Mouse (Mus musculus) layer of hippocampus, adult 18-20 months (tissue): Measurements from ENCODE around the gene 2700081O15Rik. TPM values are rescaled to one million over a fixed set of nuclear protein-coding genes. Genes with fewer than 3 reads are reported as not detected.
A peak's percentile ranks its signal among the peaks of the same experiment; 100 is the strongest.
"Not testable (repeated sequence)": the region's sequence is repeated elsewhere in the genome, so short reads cannot be mapped to it uniquely, and the experiment has no call there.

Experiments used
- DNase-seq, 2 experiments: peaks; one replicate each; pipeline ENCODE4 v3.0.0; 2022; ENCODE audit warnings: low spot score in 2 of 2
- long read RNA-seq: library from polyadenylated mRNA; stranded (forward); transcript quantifications from one replicate; pipeline ENCODE4 v2.0.0, GENCODE M21; 2021
- total RNA-seq, 2 experiments: library from RNA; stranded (reverse); gene quantifications; 2 replicates each; pipeline ENCODE4 v1.2.3; 2021

2700081O15Rik gene
- 10 to 100 TPM; 43.8 to 44.2 TPM for total RNA-seq
- long read RNA-seq, full-length matches to known transcripts: 25 of 56 reads
- long read RNA-seq, partial matches to known transcripts: 5 of 56 reads
- long read RNA-seq, other reads (novel, unspliced or antisense): 26 of 56 reads

- DNase-seq: peak; percentile 48 to 72
Measured at GRCm38 (mm10) chr19:7416834-7417735, at the start of gene 2700081O15Rik. Gene 2700081O15Rik (plus strand): TSS chr19:7417625.

GRCm38 (mm10) chr19:7369469-7369868 is 48.0 kb upstream of the 2700081O15Rik start:
- DNase-seq: not testable (repeated sequence)

- no peak for DNase-seq
Measured at GRCm38 (mm10) chr19:7374491-7374890, 42.9 kb upstream of the 2700081O15Rik start.

GRCm38 (mm10) chr19:7377639-7378038 is 39.8 kb upstream of the 2700081O15Rik start:
- DNase-seq: no peak

- DNase-seq: peak in 1 of 2 experiments; percentile 12
Measured at GRCm38 (mm10) chr19:7381906-7382247, 35.5 kb upstream of the 2700081O15Rik start.

GRCm38 (mm10) chr19:7382248-7382902 is 35.0 kb upstream of the 2700081O15Rik start:
- peak; percentile 10 to 55 for DNase-seq

GRCm38 (mm10) chr19:7382903-7383865 is 34.2 kb upstream of the 2700081O15Rik start, which contains the start of gene Spindoc:
Gene Spindoc (minus strand): TSS chr19:7382994.
- peak; percentile 97 to 99 for DNase-seq

- DNase-seq: no peak
Measured at GRCm38 (mm10) chr19:7386042-7386441, 31.4 kb upstream of the 2700081O15Rik start.

- no peak for DNase-seq
Measured at GRCm38 (mm10) chr19:7388488-7388887, 28.9 kb upstream of the 2700081O15Rik start.

- not testable (repeated sequence) for DNase-seq
Measured at GRCm38 (mm10) chr19:7396867-7397826, 20.3 kb upstream of the 2700081O15Rik start.

GRCm38 (mm10) chr19:7398898-7399297 is 18.5 kb upstream of the 2700081O15Rik start:
- DNase-seq: not testable (repeated sequence)

GRCm38 (mm10) chr19:7400635-7401034 is 16.8 kb upstream of the 2700081O15Rik start:
- no peak for DNase-seq

- DNase-seq: no peak
Measured at GRCm38 (mm10) chr19:7404623-7405229, 12.7 kb upstream of the 2700081O15Rik start.

GRCm38 (mm10) chr19:7412361-7412760 is 5.1 kb upstream of the 2700081O15Rik start:
- DNase-seq: no peak

GRCm38 (mm10) chr19:7415916-7416833 is 1.2 kb upstream of the 2700081O15Rik start:
- DNase-seq: no peak

GRCm38 (mm10) chr19:7417911-7418849 is 755 bp downstream of the 2700081O15Rik start:
- DNase-seq: peak; percentile 57 to 84

- DNase-seq: no peak
Measured at GRCm38 (mm10) chr19:7419134-7419533, 1.7 kb downstream of the 2700081O15Rik start.
